Mouse (Mus musculus): ENCODE data around the gene Cactin.
A peak's percentile ranks its signal among the peaks of the same experiment; 100 is the strongest.

Cactin gene

DNA sequence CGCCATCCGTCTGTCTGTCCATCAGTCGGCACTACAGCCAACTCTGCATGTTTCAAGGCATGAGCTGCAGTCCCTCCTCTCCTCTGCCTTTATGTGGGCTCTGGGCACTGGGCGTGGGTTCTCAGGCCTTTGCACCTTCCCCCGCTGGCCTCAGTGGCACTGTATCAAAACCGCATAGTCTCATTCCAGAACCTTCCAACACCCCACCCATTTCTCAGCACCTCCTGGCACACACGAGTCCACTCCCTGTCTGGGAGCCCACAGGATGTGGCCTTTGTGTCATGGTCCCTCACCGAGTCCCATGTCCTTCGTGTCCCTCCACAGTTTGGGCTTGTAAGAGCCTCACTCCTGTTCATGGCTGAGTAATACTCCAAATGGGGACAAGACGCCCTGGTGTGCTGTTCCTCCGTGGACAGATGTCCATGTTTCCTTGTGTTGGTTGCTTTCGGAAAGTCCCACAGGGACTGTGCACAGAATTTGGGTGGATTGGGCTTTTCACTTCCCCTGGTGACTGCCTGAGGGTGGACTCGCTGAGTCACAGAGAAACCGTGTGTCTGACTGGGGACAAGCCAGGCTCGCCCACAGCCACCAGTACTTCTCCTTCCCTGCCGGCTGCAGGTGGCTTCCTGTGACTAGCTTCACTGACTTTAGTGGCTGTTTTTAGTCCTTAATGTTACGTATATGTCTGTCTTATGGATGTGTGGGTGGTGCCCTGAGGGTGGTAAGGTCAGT, 22.4 kb upstream of the Cactin start:
- DNase-seq, result peak; percentile 55

DNA sequence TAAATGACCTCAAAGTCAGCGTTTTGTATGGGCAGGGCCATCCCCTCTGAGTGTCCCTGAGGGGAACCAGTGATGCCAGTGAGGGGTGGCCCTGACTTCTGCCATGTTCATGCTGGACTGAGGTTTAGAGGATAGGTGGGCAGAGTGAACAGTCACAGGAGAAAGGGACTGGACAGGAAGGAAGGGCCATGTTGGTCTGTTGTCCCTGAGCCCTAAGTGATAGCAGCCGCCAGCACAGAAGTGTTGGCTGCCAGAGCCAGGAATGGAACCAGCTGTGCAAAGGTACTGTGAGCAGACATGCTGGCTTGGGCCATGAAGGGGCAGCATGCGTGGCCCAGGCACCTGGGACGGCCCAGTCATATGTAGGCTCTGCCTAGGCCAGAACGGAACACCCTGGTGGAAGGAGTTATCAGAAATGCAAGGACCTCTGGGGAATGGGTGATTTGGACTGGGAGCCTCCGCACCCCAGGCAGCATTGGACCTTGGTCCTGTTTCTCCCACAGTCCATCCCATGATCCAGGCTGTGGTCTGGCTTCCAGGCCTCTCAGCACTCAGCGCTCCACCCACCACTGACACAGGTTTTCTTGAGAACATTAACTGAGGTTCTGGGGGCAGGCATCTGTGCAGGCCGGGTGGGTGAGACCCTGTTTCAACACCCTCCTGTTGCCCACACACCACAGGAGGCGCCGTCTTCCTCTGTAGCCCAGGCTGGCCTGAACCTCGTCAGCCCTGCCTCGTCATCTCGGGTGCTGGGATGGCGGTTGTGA, 21.1 kb upstream of the Cactin start:
- DNase-seq, result peak; percentile 56

DNA sequence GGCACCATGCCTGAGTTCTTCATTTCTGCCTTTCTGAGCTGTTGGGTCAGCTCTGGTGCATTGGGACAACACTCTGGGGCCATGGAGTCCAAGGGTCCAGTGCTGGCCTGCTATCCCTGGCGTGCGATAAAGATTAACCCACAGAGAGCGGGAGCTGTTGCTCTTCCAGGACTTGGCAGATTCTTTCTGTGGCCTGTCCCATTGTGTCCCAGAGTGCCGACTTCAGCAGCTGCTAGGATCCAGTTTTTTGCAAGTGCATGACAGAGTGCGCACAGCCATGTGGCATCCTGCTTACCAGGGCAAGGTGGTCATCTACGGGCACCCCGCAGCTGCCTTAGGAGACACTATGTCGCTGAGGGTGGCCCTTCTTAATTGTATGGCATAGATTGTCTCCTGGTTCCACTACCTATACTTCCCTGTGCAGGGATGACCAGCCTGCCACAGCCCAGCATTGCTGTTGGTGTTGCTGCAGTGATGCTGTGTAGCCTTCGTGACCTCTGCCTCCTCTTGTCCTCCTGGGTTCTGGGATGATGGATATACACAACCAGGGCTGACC, 20.5 kb upstream of the Cactin start:
- no peak for DNase-seq

DNA sequence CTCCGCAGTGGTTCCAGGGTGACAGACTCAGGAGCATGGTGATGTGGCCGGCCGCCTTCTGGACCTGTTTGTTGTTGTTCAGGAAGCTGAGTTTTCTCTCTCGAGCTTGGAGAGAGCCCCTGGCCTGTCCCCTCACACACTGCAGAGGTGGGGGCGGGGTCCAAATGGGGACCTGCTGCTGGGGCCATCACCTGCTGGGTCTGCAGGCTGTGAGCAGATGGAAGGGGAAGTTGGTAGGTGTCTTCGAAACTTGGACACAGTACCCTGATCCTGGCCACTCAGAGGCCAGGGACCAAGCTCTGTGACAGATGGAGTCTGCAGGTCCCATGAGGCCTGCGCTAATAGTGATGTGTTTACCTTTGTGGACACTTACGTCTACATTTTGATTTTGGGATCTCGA, 19.6 kb upstream of the Cactin start:
- DNase-seq, result peak; percentile 88

DNA sequence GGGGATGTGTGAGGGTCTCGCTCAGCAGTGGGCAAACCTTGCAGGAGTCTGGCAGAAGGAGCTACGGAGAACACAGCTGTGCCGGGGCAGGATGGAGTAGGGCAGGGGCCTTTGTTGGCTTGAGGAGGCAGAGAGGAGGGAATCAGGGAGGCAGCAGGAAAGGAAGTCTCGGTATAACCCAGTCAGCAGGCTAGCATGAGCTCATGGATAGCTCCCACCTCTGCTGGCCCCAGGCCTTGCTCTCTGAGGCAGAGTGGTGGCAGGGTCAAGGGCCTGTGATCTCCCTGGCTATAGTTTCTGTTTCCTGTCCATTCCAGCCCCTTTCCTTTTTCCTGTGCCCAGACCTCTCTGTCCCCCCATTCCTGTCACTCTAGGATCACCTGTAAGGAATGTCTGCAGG, 18.6 kb upstream of the Cactin start:
- DNase-seq, result no peak

DNA sequence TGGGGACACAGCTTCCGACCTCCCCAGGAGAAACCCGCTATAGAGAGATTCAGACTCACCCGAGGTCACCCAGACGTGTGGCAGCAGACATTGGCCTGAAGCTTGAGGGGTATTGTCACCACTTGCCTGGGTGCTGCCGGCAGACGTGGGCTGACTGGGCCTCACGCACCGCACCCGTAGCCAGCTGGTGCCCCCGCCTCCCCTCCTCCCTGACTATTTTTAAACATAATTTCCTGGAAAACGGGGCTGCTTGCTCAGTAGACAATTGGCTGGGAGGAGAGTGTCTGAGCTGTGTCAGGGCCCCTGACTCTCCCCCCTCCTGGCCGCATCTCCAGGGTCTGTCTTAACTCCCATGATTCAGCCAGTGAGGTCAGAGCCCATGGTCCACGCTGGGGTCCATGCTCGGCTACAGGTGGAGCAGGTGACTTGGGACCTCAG, 18.1 kb upstream of the Cactin start:
- peak; percentile 61 for DNase-seq

DNA sequence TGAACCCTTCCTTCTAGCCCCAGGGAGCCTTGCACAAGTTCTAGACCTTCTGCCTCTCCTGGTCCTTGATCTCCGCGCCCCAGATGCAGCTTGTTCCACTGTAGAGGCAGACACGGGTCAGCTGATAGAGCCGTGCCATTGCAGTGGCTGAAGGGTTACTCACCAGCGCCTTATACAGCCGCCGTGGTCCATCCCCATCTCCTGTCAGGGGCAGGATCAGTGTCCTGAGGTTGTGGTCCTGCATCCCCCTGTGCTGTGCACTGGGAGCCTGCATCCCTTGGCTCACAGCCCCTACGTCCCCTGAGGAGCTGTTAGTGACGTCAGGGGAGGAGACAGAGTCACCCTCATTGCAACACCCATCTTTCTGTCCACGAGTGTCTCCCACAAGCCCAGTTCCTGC, 17.6 kb upstream of the Cactin start:
- DNase-seq, result peak; percentile 60

DNA sequence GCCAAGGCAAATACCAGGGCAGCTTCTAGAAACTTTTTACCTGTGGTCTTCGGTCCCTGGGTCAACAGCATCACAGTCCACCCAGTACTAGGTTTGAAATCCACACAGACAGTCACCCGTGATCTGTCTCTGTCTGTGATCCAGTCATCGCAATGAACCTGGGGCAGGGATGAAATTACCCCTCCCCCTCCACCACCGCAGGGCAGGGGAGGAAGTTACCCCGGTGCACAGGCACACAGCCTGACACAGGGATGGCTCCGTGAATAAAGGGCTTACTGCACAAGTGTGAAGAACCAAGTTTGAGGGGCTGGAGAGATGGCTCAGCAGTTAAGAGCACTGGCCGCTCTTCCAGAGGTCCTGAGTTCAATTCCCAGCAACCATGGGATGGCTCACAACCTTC, 17.1 kb upstream of the Cactin start:
- DNase-seq, result no peak

DNA sequence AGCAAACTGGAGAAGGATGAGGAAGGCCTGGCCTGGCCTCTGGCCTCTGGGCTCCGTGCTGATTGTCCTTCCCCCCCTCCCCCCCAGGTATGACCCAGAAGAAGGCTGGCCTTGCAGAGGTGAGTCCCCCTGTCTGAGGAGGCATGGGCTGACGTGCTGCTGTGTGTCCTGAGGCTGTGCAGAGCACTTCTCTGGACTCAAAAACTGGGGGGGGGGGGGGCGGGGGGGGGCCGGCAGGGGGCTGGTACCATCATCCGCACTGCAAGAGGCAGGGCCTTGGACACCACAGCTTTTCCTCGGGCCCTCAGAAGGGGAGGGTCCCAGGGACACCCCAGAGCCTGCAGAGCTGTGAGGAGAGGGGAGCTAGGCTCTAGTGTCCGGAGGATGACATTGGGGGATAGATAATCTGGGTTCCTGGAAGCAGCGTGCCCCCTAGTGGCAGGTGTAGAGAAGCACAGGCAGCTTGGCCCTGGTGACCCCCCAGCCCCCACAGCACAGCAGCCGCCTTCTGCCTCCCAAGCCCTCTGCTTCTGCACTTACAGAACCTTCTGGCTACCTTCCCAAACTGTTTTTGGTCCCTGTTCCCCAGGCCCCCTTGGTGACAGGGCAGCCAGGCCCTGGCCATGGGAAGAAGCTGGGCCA, 16.2 kb upstream of the Cactin start:
- peak; percentile 80 for DNase-seq

DNA sequence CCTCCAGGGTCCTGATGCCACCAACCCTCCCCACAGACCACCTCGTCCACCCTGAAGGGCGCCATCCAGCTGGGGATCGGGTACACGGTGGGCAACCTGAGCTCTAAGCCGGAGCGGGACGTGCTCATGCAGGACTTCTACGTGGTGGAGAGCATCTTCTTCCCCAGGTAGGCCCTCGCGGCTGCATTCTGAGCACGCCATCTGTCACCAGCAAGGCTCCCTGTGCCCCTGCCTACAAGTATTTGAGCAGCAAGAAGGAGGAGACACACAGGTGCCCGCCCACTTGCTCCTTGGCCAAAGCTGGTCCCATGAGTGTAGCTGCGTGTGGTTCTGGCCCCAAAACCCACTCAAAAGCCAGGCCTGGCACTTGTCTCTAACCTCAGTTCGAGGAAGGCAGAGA, 15.2 kb upstream of the Cactin start:
- DNase-seq, result peak; percentile 76

DNA sequence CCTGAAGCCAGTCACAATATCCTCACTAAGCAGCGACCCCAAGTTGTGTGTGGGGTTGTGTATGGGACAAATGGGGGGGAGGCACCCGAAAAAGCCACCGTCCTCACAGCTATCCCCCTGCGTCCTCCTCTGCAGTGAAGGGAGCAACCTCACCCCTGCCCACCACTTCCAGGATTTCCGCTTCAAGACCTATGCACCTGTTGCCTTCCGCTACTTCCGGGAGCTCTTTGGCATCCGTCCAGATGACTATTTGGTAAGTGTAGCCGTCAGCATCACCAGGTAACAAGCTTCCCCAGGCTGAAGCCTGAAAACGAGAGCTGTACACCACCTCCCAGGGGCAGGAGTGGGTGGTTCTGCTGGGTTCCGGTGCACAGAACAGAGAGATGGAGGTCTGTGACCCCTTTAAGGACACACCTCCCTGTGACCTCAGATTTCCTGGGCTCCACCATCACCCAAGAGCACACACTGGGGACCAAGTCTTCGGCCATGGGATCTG, 14.7 kb upstream of the Cactin start:
- peak; percentile 60 for DNase-seq

DNA sequence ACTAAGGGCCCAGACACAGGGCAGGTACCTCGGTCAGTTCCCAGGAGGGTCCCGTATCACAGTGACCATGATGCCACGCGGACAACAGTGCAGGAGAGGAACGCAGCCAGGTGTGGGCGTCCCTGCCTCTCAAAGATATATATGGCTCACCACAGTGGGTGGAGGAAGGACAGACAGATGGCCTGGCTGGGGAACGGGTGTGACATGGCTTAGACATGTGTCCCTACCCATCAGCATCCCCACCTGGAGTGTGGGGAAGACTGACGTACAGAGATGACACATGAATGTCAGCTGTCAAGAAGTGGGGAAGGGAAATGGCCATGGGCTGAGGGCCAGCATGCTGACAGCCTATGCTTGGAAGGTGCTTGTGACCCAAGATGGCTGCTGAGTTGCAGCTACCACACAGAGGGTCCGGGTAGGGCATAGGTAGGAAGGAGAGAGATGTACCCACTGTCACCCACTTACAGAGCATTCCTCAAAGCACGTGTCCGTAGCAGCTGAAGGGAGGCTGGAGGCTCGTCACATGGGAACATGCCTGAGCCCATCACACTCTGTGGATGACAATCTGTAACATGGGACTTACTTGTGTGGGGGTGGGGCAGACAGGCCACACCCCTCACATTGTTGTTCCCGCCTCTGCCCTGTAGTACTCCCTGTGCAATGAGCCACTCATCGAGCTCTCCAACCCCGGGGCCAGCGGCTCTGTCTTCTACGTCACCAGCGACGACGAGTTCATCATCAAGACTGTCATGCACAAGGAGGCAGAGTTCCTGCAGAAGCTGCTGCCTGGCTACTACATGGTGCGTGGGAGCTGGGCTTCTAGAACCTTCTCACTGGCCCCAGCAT, 13.8 kb upstream of the Cactin start:
- no peak for DNase-seq

DNA sequence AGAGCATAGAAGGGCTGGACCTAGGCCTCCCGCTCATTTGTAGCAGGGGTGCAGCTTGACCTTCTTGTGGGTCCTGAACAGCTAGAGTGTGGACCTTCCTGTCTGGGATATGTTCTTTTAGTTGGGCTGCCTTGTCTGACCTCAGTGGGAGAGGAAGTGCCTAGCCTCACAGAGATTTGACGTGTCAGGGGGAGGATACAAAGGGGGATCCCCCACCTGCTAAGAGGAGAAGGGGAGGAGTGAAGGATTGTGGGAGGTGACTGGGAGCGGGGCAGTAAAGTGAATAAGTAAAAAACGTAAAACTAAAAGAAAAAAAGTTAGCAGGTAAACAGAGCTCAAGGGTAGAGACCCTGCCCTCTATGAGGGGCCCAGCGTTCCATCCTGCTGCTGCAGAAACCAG, 11.3 kb upstream of the Cactin start:
- no peak for DNase-seq

DNA sequence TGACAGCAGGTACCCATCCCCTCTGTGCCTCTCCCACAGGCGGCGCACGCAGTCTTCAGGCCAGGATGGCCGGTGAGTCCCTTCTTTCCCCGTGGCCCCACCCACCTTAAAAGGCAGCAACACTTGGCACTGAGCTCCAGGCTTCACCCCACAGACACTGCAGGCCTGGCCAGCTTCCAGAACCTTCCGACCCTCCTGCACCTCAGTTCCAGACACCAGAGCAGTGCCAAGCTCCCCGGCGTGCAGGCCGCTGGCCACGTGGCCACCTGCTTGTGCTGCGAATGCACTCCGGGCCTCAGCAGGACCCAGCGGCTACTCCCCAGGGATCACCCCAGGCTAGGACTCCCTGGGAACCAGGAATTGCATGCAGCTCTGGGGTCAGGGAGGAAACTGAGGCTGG, 7.3 kb upstream of the Cactin start:
- peak; percentile 59 for DNase-seq

DNA sequence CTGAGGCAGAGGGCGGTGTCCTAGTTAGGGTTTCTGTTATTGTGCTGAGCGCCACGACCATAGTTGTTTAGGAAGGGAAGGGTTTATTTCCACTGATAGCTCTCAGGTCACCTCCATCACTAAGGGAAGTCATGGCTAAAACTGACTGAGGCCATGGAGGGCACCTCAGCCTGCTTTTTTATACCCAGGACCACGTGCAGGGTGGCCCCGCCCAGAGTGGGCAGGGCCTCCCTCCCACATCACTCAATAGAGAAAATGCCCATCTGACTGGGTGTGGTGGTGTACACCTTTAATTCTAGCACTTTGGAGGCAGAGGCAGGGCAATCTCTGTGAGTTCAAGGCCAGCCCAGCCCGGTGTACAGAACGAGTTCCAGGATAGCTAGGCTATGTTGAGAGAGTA, 6.7 kb upstream of the Cactin start:
- no peak for DNase-seq

DNA sequence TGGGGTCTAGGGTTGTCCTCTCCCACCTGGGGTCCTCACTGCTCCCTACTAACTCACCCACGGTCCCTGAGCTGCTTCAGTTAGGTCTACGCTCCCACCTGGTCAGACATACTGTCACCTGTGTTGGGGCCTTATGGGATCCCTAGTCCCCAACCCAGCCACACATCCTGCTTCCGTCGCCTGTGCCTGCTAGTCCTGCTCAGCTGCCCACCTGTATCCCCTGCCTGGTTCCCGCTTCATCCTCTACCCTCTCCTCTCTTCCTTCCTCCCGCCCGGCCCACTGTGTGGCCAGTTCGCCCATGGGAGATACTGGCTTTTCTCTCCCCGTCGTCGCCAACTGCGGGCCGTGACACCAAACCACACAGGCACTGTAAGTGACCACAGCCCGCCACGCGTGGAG, 5.3 kb upstream of the Cactin start:
- DNase-seq, result peak; percentile 51

DNA sequence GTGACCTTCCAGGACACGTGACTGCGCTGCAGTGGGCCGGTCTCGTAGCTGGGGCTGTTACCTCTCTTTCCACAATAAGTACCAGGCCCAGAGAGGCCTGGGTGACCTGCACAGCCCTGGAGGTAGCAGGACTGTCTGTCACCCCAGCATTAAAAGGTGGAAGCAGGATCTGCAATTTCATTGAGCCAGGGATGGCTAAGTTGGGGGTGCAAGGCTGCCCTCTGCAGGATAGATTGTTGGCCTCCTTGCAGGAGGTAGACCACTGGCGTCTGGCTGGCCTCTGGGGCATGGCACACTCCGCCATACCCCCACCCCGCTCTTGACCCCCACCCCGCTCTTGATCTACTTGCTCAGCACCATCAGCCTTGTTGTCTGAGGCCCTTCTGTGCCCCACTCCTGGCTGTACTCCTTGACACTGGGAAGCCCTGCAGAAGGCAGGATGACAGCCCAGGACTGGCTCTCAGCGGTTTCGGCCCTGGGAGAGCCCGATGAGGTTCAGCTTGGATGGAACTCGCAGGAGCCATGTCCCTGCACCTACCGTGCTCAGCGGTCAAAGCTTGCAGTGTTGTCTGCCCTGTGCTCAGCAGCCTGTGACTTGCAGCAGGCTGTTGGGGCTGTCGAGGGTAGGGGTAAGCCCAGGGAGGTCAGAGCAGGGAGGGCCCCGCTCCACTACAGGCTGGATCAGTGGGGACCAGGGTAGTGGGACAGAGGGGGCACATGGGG, 4.4 kb upstream of the Cactin start:
- DNase-seq, result peak; percentile 42

DNA sequence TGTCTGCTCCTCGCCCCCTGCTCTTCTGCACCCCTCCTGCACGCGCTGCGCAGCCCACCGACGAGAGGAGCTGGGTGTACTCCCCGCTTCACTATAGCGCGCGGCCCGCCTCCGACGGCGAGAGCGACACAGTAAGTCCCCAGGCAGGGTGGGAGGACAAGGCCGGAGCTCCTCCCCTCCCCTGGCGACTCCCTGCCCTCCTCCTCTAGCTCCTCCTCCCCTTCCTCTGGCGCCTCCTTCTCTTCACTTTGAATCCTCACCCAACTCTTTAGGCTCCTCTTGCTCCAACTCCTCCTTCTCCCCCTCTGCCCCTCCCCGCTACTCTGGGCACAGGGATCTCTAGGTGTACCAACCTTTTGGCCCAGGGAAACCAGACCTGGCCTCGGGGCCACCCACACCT, 3.6 kb upstream of the Cactin start:
- DNase-seq, result peak; percentile 66

DNA sequence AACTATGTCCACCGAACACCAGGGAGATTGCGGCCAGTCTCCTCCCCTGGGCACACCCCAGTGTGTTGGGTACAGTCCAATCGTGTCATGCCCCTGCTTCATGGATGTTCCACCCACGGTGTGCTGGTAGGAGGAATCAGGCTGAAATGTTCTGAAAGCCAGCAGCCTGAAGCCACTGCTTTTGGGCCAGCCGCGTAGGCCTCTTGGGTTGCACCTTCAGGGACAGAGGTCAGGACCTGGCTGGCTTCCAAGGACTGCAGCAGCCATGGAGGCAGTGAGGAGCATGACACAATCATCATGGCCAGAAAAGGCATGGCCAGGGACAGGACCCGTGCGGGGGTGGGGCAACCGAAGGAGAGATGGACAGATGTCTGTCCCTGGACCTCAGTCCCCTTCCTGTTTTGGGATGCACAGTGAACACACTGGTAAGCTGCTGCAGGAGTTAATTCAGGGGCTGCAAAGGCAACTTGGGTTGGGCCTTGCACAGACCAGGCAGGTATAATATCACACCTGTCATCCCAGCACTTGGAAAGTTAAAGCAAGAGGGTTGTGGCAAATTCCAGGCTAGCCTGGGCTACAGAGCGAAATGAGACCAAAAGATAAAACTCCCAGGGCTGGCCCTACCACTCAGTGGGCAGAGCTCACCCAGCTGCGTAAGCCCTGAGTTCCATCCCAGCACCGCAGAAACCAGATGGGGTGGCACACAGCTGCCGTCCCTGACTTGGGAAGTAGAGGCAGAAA, 2.1 kb upstream of the Cactin start:
- DNase-seq, result peak; percentile 79

DNA sequence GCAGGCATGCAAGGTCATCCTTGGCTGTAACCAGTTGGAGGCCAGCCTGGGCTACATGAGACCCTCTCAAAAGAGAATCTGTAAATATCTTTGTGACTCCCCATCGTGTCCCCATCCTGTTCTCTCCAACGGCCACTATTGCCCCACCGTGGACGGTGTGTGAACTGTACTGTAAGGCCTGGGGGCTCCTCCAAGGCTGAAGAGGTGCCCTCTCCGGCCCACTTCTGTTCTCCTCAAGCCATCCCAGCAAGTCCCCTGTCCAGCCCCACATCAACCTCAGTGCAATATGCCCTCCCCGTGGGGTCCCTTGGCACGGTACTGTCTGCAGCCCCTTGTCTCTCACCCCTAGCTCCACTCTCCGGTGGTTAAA, 1.6 kb upstream of the Cactin start:
- peak; percentile 76 for DNase-seq

All from cerebellum, adult 11-12 months (tissue).